Mouse (Mus musculus) G1E (cell line): ENCODE measurements around the gene Olfr201. TPM values are rescaled to one million over a fixed set of nuclear protein-coding genes. Genes with fewer than 3 reads are reported as not detected.
"Not testable (repeated sequence)": the region's sequence is repeated elsewhere in the genome, so short reads cannot be mapped to it uniquely, and the experiment has no call there.

Experiments used
- ATAC-seq: 2 replicates; pipeline ENCODE4 v1.8.0; 2016; ENCODE audit warnings: mild to moderate bottlenecking; ENCODE audit not compliant: insufficient number of reproducible peaks, poor library complexity, low FRiP score, severe bottlenecking; ENCODE audit errors: extremely low read depth
- DNase-seq: peaks from one replicate; pipeline ENCODE4 v3.0.0; 2012; ENCODE audit warnings: low spot score
- H3K27me3 ChIP-seq: 2 replicates; pipeline ENCODE4 v1.6.1; 2012; ENCODE audit warnings: mild to moderate bottlenecking, low read length, inconsistent platforms; ENCODE audit not compliant: insufficient read depth
- H3K36me3 ChIP-seq: replicated peaks from 2 replicates; pipeline ENCODE3; 2012; ENCODE audit warnings: mild to moderate bottlenecking, inconsistent platforms
- H3K4me1 ChIP-seq: 2 replicates; pipeline ENCODE4 v1.6.1; 2012; ENCODE audit warnings: low read depth, low read length, inconsistent platforms, mixed read lengths; ENCODE audit not compliant: insufficient read depth
- H3K4me3 ChIP-seq: 2 replicates; pipeline ENCODE4 v1.5.1; 2012; ENCODE audit warnings: low read depth, mild to moderate bottlenecking, inconsistent platforms, low read length, moderate library complexity, mixed read lengths
- H3K9me3 ChIP-seq: replicated peaks from 2 replicates; pipeline ENCODE4 v1.6.1; 2012; ENCODE audit warnings: inconsistent platforms
- CTCF ChIP-seq: IDR thresholded peaks from 2 replicates; pipeline ENCODE4 v1.5.1; 2012; ENCODE audit warnings: low read depth, low read length, inconsistent platforms, mixed read lengths
- GATA1 ChIP-seq: IDR thresholded peaks from 2 replicates; pipeline ENCODE4 v1.6.1; 2012; ENCODE audit warnings: borderline replicate concordance, low read length, inconsistent platforms, mixed read lengths
- GATA2 ChIP-seq: IDR thresholded peaks from 2 replicates; pipeline ENCODE4 v1.6.1; 2012; ENCODE audit warnings: low read depth, low read length, inconsistent platforms, borderline replicate concordance
- POLR2AphosphoS5 ChIP-seq: IDR thresholded peaks from 2 replicates; pipeline ENCODE4 v1.6.1; 2012; ENCODE audit warnings: low read depth, low read length, inconsistent platforms; ENCODE audit not compliant: insufficient replicate concordance
- TAL1 ChIP-seq: conservative IDR thresholded peaks from 2 replicates; pipeline ENCODE4 v1.6.1; 2012; ENCODE audit warnings: low read depth, low read length, inconsistent platforms, mixed read lengths
- polyA plus RNA-seq: library from polyadenylated mRNA; stranded (reverse); fragments of >175 nt; gene quantifications from 2 replicates; pipeline ENCODE4 v1.2.3, GENCODE M21; 2012
- total RNA-seq, 2 experiments: library from RNA; stranded (forward) in 1 of 2; stranded (reverse) in 1 of 2; fragments of 200-1000 nt in 1 of 2; fragments of >200 nt in 1 of 2; fragmentation: Nextera tagmentation in 1 of 2; gene quantifications; 2 replicates each; pipeline ENCODE4 v1.2.3; 2014 to 2017

The Olfr201 gene
- total and polyA plus RNA-seq, 3 experiments = 0.55 to 0.90 TPM; not detected in 1

DNA sequence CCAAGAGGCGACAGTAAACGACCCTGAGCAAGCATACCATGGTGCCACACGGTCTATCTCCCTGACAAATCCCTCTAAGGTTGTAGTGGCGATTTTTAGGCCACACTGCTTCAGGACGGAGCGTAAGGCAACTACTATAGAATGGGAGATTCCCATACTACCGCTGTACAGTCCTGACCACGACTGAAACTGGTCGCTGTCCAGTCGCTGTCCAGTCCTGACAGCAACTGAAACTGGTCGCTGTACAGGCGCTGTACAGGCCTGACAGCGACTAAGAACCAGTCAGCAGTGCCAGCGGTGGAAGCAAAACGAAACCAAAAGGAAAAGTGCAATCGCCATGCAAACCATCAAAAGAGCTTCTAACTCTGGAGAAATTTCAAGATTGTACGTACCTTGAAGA lies 22.7 kb downstream of the Olfr201 start:
- H3K27me3 ChIP-seq = no peaks in the 10 kb centered on the region
- no peaks in the 10 kb centered on the region for H3K4me1 ChIP-seq
- H3K9me3 ChIP-seq = peaks cover 3% of the 10 kb centered on the region; the same call in 1 of the 2 replicates
- no peak for ATAC-seq
- no peaks in the 10 kb centered on the region for H3K36me3 ChIP-seq
- TF ChIP-seq POLR2AphosphoS5 (no peak), GATA1 (no peak), GATA2 (no peak), TAL1 (no peak), CTCF (no peak)
- H3K4me3 ChIP-seq = no peak overlapping the region
- DNase-seq = no peak

DNA sequence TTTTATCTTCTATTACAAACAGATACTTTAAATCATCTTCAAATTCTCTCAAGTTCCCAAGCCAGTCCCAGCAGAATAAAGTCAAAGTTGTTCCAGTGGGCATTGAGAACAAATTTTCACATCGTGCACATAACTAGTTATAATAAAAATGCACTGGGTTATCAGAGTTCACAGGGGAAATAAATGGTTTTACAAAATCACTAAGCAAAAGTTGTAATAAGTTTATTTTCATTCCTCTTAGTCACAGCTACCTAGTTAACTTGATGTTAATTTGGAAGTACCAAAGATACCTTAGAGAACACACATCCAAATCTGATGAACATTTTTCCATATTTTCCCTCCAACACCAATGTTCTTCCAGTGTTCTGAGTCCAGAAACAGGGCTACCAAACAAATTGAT lies 52.8 kb downstream of the Olfr201 start, which contains the start of gene Olfr199:
TSS of gene Olfr199 (minus strand) at position 101 of the 400 bp plus-strand sequence.
- H3K9me3 ChIP-seq, ATAC-seq, H3K4me3 ChIP-seq, DNase-seq, H3K36me3 ChIP-seq, H3K4me1 ChIP-seq, H3K27me3 ChIP-seq: not testable (repeated sequence)

DNA sequence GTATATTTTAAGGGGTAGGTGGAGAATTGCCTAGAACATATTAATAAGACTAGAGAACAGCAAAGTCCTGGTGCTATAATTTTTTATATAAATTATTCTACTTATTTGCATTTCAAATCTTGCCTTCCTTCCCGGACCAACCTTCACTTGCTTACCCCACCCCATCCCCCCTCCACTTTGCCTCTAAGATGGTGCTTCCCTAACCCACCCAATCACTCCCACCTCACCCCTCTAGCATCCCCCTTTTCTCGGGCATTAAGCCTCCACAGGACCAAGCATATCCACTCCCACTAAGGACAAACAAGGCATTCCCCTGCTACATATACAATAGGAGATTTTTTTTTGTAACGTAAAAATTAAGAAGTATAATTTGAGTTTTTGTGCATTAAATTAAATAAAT lies 54.6 kb downstream of the Olfr201 start:
- not testable (repeated sequence) for H3K4me3 ChIP-seq, ATAC-seq, DNase-seq, H3K4me1 ChIP-seq, H3K27me3 ChIP-seq, H3K9me3 ChIP-seq, H3K36me3 ChIP-seq

Other genes with a start within 250 kb of the Olfr201 start
- not detected in 2 replicates for gene Olfr186, start 242.3 kb downstream of the Olfr201 start, total RNA-seq (2014; fragmentation: Nextera tagmentation)
- gene Olfr186, start 242.3 kb downstream of the Olfr201 start, total RNA-seq (2017) = 0.22 and 0.23 TPM in 2 replicates
- not detected in 2 replicates for gene Olfr186, start 242.3 kb downstream of the Olfr201 start, polyA plus RNA-seq
- not detected in 2 replicates for gene Olfr187, start 232.9 kb downstream of the Olfr201 start, total RNA-seq (2014; fragmentation: Nextera tagmentation)
- 0.12 TPM in 1 of 2 replicates, not detected in the other for gene Olfr187, start 232.9 kb downstream of the Olfr201 start, total RNA-seq (2017)
- gene Olfr187, start 232.9 kb downstream of the Olfr201 start, polyA plus RNA-seq = not detected in 2 replicates
- gene Olfr190, start 194.6 kb downstream of the Olfr201 start, total RNA-seq (2014; fragmentation: Nextera tagmentation) = not detected in 2 replicates
- gene Olfr190, start 194.6 kb downstream of the Olfr201 start, total RNA-seq (2017) = 0.12 and 1.1 TPM in 2 replicates
- not detected in 2 replicates for gene Olfr190, start 194.6 kb downstream of the Olfr201 start, polyA plus RNA-seq
- not detected in 2 replicates for gene Olfr191, start 182.8 kb downstream of the Olfr201 start, total RNA-seq (2014; fragmentation: Nextera tagmentation)
- 0.12 and 0.60 TPM in 2 replicates for gene Olfr191, start 182.8 kb downstream of the Olfr201 start, total RNA-seq (2017)
- gene Olfr191, start 182.8 kb downstream of the Olfr201 start, polyA plus RNA-seq = not detected in 2 replicates
- gene Olfr193, start 160.8 kb downstream of the Olfr201 start, total RNA-seq (2014; fragmentation: Nextera tagmentation) = not detected in 2 replicates
- 0.55 TPM in 1 of 2 replicates, not detected in the other for gene Olfr193, start 160.8 kb downstream of the Olfr201 start, total RNA-seq (2017)
- gene Olfr193, start 160.8 kb downstream of the Olfr201 start, polyA plus RNA-seq = not detected in 2 replicates
- gene Olfr194, start 151.6 kb downstream of the Olfr201 start, total RNA-seq (2014; fragmentation: Nextera tagmentation) = not detected in 2 replicates
- 0.55 TPM in 1 of 2 replicates, not detected in the other for gene Olfr194, start 151.6 kb downstream of the Olfr201 start, total RNA-seq (2017)
- not detected in 2 replicates for gene Olfr194, start 151.6 kb downstream of the Olfr201 start, polyA plus RNA-seq
- 1.9 and 2.3 TPM in 2 replicates for gene Olfr195, start 125.6 kb downstream of the Olfr201 start, total RNA-seq (2014; fragmentation: Nextera tagmentation)
- 0.12 and 0.27 TPM in 2 replicates for gene Olfr195, start 125.6 kb downstream of the Olfr201 start, total RNA-seq (2017)
- not detected in 2 replicates for gene Olfr195, start 125.6 kb downstream of the Olfr201 start, polyA plus RNA-seq
- gene Olfr196, start 102.2 kb downstream of the Olfr201 start, total RNA-seq (2014; fragmentation: Nextera tagmentation) = not detected in 2 replicates
- not detected in 2 replicates for gene Olfr196, start 102.2 kb downstream of the Olfr201 start, total RNA-seq (2017)
- gene Olfr196, start 102.2 kb downstream of the Olfr201 start, polyA plus RNA-seq = not detected in 2 replicates
- gene Olfr198, start 69.1 kb downstream of the Olfr201 start, total RNA-seq (2014; fragmentation: Nextera tagmentation) = not detected in 2 replicates
- 0.12 TPM in 1 of 2 replicates, not detected in the other for gene Olfr198, start 69.1 kb downstream of the Olfr201 start, total RNA-seq (2017)
- not detected in 2 replicates for gene Olfr198, start 69.1 kb downstream of the Olfr201 start, polyA plus RNA-seq
- not detected in 2 replicates for gene Olfr199, start 52.9 kb downstream of the Olfr201 start, total RNA-seq (2014; fragmentation: Nextera tagmentation)
- 0.16 TPM in 1 of 2 replicates, not detected in the other for gene Olfr199, start 52.9 kb downstream of the Olfr201 start, total RNA-seq (2017)
- gene Olfr199, start 52.9 kb downstream of the Olfr201 start, polyA plus RNA-seq = not detected in 2 replicates
- gene Olfr202, start 14.2 kb upstream of the Olfr201 start, total RNA-seq (2014; fragmentation: Nextera tagmentation) = not detected in 2 replicates
- not detected in 2 replicates for gene Olfr202, start 14.2 kb upstream of the Olfr201 start, total RNA-seq (2017)
- not detected in 2 replicates for gene Olfr202, start 14.2 kb upstream of the Olfr201 start, polyA plus RNA-seq
- gene Olfr203, start 26.2 kb upstream of the Olfr201 start, total RNA-seq (2014; fragmentation: Nextera tagmentation) = not detected in 2 replicates
- not detected in 2 replicates for gene Olfr203, start 26.2 kb upstream of the Olfr201 start, total RNA-seq (2017)
- gene Olfr203, start 26.2 kb upstream of the Olfr201 start, polyA plus RNA-seq = not detected in 2 replicates
- not detected in 2 replicates for gene Olfr204, start 45.6 kb upstream of the Olfr201 start, total RNA-seq (2014; fragmentation: Nextera tagmentation)
- gene Olfr204, start 45.6 kb upstream of the Olfr201 start, total RNA-seq (2017) = 0.05 and 0.12 TPM in 2 replicates
- not detected in 2 replicates for gene Olfr204, start 45.6 kb upstream of the Olfr201 start, polyA plus RNA-seq
- gene Olfr205, start 58.5 kb upstream of the Olfr201 start, total RNA-seq (2014; fragmentation: Nextera tagmentation) = not detected in 2 replicates
- gene Olfr205, start 58.5 kb upstream of the Olfr201 start, total RNA-seq (2017) = not detected in 2 replicates
- not detected in 2 replicates for gene Olfr205, start 58.5 kb upstream of the Olfr201 start, polyA plus RNA-seq
- not detected in 2 replicates for gene Olfr206, start 76.6 kb upstream of the Olfr201 start, total RNA-seq (2014; fragmentation: Nextera tagmentation)
- 0.27 and 0.29 TPM in 2 replicates for gene Olfr206, start 76.6 kb upstream of the Olfr201 start, total RNA-seq (2017)
- gene Olfr206, start 76.6 kb upstream of the Olfr201 start, polyA plus RNA-seq = not detected in 2 replicates
- not detected in 2 replicates for gene Olfr209, start 91.4 kb upstream of the Olfr201 start, total RNA-seq (2014; fragmentation: Nextera tagmentation)
- gene Olfr209, start 91.4 kb upstream of the Olfr201 start, total RNA-seq (2017) = 0.16 TPM in 1 of 2 replicates, not detected in the other
- gene Olfr209, start 91.4 kb upstream of the Olfr201 start, polyA plus RNA-seq = not detected in 2 replicates
- not detected in 2 replicates for gene Gabrr3, start 134.7 kb upstream of the Olfr201 start, total RNA-seq (2014; fragmentation: Nextera tagmentation)
- 0.05 and 0.17 TPM in 2 replicates for gene Gabrr3, start 134.7 kb upstream of the Olfr201 start, total RNA-seq (2017)
- gene Gabrr3, start 134.7 kb upstream of the Olfr201 start, polyA plus RNA-seq = not detected in 2 replicates
- 42.9 and 49.4 TPM in 2 replicates for gene Riox2, start 199.1 kb upstream of the Olfr201 start, total RNA-seq (2014; fragmentation: Nextera tagmentation)
- 48.8 and 55.1 TPM in 2 replicates for gene Riox2, start 199.1 kb upstream of the Olfr201 start, total RNA-seq (2017)
- 6.7 and 8.1 TPM in 2 replicates for gene Riox2, start 199.1 kb upstream of the Olfr201 start, polyA plus RNA-seq